Mouse (Mus musculus): ENCODE measurements around the gene Dusp22. TPM values are rescaled to one million over a fixed set of nuclear protein-coding genes. Genes with fewer than 3 reads are reported as not detected.

Gene Dusp22
- polyA plus RNA-seq, 2 experiments from 2014 or later: 4.5 to 5.0 TPM

DNA sequence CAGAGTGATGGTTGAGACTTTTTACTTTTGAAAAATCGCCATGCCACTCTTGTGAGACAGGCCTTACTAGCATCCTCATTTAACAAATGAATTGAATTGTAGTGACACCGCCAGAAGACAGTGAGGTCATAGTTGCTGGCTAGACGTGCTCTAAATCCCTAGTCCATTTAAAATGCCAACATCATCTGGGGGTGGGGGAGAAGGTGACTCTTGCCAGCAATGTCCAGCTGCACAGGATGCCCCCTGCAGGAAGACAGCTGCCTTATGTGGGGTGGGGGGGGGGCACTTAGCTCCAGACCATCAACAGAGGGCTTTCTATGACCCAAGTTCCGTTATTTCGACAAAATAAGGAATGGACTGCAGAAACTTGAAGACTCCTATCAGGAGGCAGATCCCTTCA lies 56.8 kb downstream of the Dusp22 start:
- no peak for ATAC-seq

DNA sequence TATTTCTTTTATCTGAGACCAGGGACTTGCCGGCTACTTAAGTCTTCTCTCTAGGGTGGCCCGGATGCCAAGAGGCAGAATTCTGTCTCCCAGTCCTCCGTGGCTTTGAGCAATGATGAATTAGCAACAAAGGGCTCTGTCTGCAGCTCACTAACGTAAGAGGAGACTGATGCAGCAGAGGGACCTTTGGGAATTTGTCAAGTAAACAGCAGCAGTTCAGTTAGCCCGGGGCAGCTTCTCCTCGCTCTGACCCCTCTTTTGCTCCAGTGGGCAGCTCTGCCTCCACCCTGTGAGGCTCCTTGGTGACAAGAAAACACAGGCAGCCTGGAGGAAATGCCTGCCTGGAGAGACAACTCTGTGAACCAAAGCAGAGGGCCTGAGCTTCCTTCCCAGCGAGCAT lies 62.8 kb downstream of the Dusp22 start:
- ATAC-seq: no peak

- no peak for ATAC-seq
These were observed 63.5 kb downstream of the Dusp22 start for GRCm38 (mm10) chr13:30723258-30723657.

- ATAC-seq: no peak
These were observed 64.1 kb downstream of the Dusp22 start for GRCm38 (mm10) chr13:30723858-30724257.

DNA sequence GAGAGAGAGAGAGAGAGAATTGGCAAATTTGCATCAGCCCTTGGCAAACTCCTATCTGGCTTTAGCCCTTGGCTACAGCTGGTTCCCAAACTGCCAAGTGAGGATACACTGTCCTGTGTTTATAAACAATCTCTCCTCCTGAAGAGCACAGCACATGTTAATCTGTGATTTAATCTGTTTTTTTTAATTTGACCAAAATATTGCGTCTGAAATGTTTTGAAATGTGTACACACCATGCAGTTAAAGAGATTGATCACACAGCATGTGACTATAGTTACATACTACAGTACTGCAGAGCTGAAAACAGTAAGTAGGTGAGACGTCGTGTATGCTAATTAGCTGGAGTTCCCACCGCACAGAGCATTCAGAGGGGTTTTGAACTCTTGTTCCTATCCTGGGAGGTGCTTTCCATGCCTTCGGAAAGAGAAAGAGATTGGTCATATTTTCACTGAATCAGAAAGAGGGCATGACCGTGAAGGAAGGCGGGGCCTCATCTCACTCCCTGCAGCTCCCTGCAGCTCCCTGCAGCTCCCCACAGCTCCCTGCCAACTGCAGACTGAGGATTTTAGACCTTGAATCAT lies 65.0 kb downstream of the Dusp22 start:
- ATAC-seq: no peak

DNA sequence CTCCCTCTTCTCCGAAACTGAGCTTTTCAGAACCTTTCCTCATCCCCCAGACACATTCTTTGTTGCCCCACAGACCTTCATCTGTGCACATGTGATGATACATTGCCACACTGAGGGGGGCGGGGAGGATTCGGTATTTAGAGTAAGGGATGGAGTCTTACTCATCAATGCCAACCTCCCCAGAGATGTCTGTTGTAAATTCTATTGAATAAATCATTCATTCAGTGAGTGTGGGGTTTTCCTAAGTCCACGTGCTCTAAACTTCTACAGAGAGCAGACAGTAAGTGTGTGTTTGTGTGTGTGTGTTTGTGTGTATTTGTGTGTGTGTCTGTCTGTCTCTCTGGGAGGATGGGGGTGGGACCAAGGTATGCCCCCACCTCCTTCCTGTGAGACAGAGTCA lies 67.1 kb downstream of the Dusp22 start:
- ATAC-seq: no peak

DNA sequence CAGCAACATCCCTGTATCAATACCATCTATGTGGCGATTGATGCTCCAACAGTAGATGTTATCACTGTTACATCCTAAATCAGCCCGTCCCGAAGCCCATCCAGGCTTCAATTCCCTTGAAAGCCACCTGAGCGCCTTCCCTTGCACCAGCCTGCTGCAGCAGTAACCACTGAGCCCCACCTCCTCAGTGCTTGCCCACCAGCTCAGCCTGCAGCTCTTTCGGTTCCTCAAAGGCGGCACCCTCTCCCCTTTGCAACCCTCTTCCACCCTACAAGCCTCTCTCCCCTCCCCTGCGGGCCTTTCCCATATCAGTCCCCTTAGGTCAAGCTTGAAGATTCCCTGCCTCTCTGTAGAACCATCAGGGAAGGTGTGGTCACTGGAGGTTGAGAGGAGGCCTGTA lies 68.4 kb downstream of the Dusp22 start:
- ATAC-seq: no peak

DNA sequence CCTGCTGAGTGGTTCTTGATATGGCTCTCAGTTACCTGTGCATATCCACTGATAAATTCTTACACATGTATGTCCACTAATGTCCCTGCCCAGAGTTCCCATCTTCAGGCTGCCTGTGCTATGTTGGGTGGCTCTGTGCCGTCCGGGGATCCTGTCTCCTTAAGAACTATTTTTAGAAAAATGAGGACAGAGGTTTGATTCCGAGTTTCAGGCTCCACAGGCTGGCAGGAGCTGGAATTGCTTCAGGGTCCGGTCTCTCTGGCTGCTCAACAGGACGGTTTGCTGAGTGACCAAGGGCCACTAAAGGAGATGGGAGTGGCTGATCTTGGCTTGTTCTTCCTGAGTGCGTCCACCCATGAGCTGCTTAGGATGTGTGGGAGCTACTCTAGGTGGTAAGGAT lies 69.4 kb downstream of the Dusp22 start:
- no peak for ATAC-seq

DNA sequence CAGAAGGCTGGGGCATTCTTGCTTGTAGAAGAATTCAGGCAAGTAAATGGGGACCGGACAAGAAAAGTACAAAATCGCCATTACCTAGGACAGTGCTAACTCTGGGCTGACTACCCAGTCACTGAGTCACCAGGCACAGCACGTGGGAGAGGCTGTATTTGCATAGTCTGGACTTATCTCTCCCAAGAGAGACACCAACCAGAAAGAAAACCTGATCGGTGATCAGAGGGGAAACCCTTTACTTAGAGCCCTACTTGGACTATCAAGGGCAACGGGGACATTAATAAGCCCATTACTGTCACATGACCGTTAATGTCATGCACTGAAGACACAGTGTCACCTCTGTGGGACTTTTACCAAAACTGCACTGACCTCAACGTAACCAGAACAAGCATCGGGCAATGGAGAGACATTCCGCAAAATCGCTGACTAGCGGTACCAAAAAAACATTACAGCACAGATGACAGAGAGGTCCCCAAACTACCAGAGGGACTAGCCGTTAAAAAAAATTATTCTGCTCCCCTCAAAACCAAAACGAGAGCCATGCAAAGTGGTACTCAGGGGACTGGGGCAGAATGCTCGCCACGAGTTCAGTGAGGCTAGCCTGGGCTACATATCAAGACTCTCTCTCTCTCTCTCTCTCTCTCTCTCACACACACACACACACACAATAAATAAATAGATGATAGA lies 70.5 kb downstream of the Dusp22 start:
- ATAC-seq: no peak

DNA sequence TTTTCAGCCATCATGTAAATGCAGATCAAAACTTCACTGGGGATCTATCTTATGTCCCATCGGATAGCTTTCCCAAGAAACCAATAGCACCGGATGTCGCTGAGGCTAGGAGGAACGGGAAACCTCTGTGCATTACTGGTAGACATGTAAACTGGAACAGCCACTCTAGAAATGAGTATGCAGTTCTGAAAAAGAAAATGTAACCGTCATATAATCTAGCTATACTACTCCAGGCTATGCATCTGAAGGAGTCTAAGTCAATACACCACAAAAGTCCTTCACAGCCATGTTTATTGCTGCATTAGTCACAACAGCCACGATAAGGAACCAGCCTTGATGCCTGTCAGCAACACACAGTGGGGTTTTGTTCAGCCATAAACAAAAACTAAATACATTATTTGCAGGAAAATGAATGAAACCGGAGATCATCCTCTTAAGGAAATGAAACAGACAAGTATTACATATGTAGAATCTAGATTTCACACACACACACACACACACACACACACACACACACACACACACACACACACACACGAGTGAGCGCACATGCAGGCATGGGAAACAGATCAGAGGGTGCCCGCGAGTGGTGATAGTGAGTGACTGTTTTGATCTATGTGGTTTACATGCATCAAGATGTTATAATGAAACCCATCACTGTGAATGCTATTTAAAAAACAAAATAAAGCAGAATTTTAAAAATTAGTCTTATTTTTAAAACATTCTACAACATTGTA lies 73.1 kb downstream of the Dusp22 start:
- ATAC-seq: no peak

DNA sequence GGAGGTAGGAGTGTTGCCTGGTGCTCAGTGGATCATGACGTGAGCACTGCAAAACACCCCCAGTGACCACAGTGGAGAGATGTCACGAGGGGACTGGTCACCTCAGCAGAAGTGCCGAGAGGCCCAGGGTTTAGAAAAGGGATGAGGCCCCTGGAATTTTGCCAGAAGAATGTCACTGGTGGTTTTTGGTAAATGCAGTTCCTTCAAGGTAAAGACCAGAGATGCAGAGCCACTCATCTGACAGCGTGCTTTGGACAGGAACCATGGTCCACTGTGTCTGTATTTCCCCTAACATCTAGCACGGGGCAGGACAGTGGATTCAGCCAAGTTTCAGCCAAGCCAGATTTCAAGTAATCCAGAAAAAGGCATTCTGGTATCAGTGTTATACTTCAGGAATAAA lies 76.9 kb downstream of the Dusp22 start:
- no peak for ATAC-seq

GRCm38 (mm10) chr13:30737257-30737656 lies 77.5 kb downstream of the Dusp22 start:
- no peak for ATAC-seq

- no peak for ATAC-seq
These were observed 78.6 kb downstream of the Dusp22 start for GRCm38 (mm10) chr13:30738310-30738840.

DNA sequence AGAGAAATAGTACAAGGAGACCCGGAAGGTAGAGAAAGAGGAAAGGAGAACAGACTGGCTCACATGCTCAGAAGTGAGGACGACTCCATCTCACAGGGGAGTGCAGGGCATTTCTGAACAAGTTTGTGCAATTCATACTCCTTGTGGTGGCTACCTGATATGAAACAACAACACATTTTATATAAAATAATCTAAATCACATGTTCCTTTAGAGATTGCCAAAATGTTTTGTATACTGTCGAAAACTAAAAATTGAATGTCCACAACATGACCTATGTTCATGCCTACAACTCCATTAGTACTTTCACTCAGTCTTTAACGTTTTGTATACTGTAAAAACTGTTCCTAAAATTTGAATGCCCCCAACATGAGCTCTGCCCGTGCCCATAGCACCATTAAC lies 81.4 kb downstream of the Dusp22 start:
- no peak for ATAC-seq

DNA sequence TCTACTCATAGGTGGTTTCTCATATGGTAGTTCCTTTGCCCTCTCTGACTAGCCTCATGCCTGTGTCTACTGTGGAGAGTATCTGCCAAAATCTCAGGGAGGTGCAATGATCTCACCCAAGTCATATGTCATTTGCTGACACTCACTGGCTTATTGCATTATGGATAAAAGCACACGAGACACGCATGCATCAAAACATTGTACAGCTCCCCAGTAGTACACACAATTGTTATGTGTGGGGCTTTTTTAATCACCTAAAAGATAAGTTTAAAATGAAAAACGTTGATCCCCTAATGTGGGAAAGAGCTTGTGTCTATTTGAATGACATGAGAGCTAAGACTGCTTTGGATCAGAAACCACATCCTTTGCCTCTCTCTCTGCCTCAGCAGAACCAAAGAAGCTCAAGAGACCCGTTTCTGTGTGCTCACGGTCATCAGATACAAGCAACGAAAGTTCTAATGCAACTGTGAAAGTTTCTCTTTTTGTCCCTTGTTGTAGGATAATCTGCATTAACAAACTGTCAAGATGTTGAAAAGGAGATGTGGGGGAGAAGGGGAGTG lies 82.7 kb downstream of the Dusp22 start:
- peak; percentile 48 for ATAC-seq

- no peak for ATAC-seq
These were observed 85.3 kb downstream of the Dusp22 start for GRCm38 (mm10) chr13:30745121-30745520.

GRCm38 (mm10) chr13:30747068-30747467 lies 87.3 kb downstream of the Dusp22 start:
- peak; percentile 1 for ATAC-seq

- ATAC-seq: peak; percentile 47
These were observed 87.7 kb downstream of the Dusp22 start for GRCm38 (mm10) chr13:30747504-30747903.

GRCm38 (mm10) chr13:30748321-30748720 lies 88.5 kb downstream of the Dusp22 start:
- peak; percentile 52 for ATAC-seq

DNA sequence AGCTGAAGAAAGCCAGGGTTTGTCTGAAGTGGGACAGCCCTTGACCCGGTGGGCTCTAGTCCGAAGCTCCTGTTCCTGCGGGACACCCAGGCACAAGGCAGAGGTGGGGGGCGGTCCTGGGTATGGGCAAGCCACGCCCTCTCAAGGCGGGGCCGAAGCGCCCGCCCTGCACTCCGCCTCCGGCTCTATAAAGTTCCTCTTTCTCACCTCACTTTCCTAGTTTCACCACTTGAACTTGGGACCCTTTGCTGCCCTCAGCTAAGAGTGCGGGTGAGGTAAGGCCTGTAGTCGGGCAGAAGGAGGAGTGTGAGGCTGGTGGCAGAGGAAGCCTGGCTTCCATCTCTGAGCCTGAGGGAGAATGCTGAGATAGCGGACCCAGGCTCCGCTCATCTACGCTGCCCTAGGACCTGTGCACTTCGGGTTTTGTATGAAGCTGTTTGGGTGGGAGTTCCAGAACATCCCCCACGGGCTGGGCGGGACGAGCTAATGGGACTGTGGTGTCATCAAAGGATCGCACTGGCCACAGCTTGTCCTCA lies 89.3 kb downstream of the Dusp22 start, which contains the start of gene Irf4:
Irf4 (plus strand) TSS at position 206 of the 536 bp plus-strand sequence.
- ATAC-seq: peak; percentile 43

- no peak for ATAC-seq
These were observed 89.8 kb downstream of the Dusp22 start for GRCm38 (mm10) chr13:30749557-30750141.

- ATAC-seq: peak; percentile 4
These were observed 90.9 kb downstream of the Dusp22 start for GRCm38 (mm10) chr13:30750461-30751303.

All from activated CD4-positive, CD25-positive, alpha-beta regulatory T cell, adult 4 months (primary cell).